Mouse (Mus musculus): ENCODE results near the gene Mical1.

Gene Mical1

DNA sequence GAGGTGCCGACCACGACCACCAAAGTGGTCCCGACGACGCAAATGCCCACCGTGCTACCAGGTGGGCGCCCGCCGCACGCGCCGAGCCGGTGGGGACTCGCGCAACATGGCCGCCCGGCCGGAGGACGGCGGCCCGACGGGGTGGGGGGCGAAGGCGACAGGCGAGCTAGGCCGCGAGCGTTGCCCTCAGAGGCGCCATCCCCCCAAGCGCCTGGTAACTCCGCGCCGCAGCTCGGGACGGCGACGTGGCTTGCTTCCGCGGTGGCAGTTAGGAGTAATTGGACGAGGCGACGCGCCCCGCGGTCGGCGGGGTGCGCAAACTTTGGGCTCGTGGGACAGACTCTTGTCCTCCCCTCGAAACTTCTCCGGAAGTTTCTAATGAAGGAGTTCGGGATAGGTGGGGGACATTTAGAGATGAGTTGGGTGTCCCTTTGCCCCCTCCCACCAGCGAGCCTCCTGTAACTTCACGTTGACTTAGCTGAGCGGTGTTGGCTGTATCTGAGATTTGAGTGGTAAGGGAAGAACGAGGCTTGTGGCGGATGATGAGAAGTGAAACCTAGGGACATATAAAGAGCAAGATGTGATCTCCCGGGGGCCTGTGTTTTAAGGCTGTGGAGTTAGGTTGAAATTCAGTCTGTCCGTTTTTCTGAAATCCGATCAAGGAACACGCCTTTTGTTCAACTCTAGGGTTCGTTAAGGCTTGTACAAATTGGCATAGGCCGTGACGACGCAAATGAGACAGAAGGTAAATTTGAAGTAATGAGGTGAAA, 43.7 kb downstream of the Mical1 start:
- no peak for DNase-seq (ENCODE audit: extremely low read depth, low read depth, low spot score)

DNA sequence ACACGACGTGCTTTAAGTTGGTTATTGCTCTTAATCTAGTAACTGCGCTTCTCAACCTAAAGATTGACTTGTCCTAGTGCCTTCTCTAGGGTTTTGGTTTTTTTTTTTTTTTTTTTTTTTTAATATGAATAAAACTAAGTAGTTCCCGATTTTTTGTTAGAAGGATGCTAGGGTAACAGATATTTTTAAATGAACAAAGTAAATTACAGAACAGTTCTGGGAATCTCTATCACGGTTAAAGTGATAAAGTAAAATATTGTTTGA, 44.2 kb downstream of the Mical1 start:
- DNase-seq (ENCODE audit: extremely low read depth, low read depth, low spot score): no peak

DNA sequence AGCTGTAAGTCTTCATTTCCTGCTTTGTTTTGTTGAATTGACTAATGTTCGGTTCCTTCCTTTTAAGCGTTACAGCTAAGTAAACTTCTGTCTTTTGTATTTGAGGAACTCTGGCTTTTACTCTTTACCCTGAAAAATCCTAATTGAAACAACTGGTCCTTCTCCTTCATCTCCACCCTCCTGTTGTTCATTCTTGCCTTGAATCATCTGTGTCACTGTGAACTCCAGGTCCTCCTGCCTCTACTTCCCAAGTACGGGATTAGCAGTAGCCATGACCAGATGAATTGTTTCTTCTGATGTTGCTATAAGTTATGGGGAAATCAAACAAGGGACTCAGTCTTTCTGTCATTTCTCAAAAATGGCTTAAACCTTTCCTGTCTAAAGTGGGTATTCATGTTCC, 47.3 kb downstream of the Mical1 start:
- no peak for DNase-seq (ENCODE audit: extremely low read depth, low read depth, low spot score)

DNA sequence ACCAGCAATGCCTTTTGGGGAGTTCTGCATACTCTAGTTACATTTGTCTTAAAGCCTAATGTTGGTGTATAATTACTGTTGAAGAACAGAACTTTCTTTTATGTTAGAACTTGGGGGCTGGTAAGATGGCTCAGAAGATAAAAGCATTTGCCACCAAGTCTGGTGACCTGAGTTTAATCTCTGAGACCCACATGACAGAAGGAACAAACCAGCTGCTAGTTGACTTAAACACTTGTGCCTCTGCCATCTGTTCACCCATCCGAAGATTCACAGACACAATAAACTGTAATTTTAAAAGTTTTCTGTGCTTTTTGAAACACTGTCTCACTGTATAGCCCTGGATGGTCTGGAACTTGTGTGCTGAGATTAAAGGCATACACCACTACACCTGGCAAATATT, 49.6 kb downstream of the Mical1 start:
- no peak for DNase-seq (ENCODE audit: extremely low read depth, low read depth, low spot score)

DNA sequence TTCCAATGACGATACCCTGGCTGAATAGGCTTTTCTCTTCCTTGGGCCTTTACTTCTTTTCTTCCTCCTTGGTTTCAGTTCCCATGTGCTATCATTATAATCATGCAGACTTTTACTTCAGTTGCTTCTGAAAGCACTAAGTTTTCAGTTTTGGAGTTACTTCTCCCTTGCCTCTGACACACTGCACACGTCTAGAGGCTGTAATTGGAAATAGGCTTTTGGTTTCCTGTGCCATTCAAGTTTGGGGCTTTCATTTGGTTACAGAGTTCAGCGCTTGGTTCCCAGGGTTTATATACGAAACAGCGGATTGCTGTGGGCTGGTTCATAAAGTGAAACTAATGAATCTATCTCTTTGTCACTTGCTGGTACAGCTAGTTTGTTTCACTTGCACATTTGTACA, 53.9 kb downstream of the Mical1 start:
- no peak for DNase-seq (ENCODE audit: extremely low read depth, low read depth, low spot score)

DNA sequence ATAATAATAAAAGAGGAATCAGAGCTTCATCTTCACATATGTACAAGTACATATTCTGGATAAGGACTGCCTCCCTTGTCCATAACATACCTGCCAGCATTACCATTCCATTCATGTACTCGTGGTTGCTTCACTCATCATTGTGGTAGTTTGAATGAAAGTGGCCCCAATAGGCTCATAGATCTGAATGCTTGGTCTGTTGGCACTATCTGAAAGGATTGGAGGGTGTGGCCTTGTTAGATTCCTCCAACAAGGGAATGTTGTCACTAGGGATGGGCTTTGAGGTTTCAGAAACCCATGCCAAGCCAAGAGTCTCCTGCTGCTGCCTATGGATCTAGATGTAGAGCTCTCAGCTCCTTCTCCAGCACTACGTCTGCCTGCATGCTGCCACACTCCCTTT, 59.9 kb downstream of the Mical1 start:
- no peak for DNase-seq (ENCODE audit: extremely low read depth, low read depth, low spot score)
